Mouse (Mus musculus): ENCODE results near the gene Fam49a.

- TF ChIP-seq POLR2A (IDR thresholded peaks at IDR 0.05; ENCODE audit: extremely low read depth, insufficient read depth, low read length) (no peak), CTCF (IDR thresholded peaks at IDR 0.05; ENCODE audit: low read depth, low read length) (no peak)
These were observed 165.3 kb downstream of the Fam49a start for GRCm38 (mm10) chr12:12427285-12427684.

Data from liver, adult 2 months (tissue).